Mouse (Mus musculus): ENCODE results near the gene Calm3. TPM values are rescaled to one million over a fixed set of nuclear protein-coding genes. Genes with fewer than 3 reads are reported as not detected.

Calm3 gene
- polyA plus RNA-seq, 1 experiment from 2014 or later: 527 TPM

DNA sequence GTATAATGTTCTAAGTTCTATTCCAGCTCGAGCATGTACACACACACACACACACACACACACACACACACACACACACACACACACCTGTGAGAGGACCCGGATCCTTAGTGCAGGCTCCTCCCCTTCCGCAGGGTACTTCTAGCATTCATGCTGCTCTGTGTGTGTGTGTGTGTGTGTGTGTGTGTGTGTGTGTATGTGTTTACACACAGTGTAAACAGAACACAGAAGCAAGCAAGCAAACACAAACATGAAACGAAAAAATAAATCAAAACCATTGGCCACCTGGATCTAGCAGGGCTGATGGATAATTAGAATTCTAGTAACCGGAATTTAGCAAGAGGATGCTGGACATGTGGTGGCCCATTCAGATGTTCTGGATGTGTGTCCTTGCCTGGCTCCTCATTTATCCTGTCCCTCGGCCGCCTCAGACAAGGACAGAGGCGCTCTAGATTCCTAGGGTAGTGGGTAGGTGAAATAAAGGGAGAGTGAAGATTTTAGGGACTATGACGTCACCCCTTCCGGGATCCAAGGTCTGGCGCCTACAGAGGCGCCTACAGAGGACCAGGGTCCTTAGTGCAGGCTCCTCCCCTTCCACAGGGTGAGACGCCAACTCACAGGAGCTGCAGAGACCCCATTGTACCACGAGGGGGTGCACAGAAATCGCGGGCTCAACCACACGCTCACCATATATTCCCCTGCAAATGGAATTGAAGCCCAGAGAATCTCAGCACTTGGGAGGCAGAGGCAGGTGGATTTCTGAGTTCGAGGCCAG is 27.1 kb upstream of the Calm3 start:
- 0 out of 2 replicates have a peak, but pooled peaks cover 3% of the 10 kb centered on the region for H3K27me3 ChIP-seq (ENCODE audit: control insufficient read depth, insufficient read depth, low read length)
- H3K4me3 ChIP-seq (replicated peaks; ENCODE audit: low read length): no peak overlapping the region
- H3K4me1 ChIP-seq (replicated peaks; ENCODE audit: control insufficient read depth, insufficient read depth, low read length): peaks cover 37% of the 10 kb centered on the region
- peak; percentile 88 for DNase-seq (ENCODE audit: low spot score)
- no peaks in the 10 kb centered on the region for H3K9me3 ChIP-seq (ENCODE audit: control insufficient read depth, low read length)
- peak overlapping the region; percentile 96; the same call in 1 of the 2 replicates for H3K27ac ChIP-seq
- ATAC-seq (ENCODE audit: low FRiP score): peak; percentile 39
- peaks cover 8% of the 10 kb centered on the region for H3K36me3 ChIP-seq (replicated peaks; ENCODE audit: control insufficient read depth, insufficient read depth)
- 33% methylated on average over 18 of the region's 18 CpGs for WGBS
- no peak overlapping the region for H3K9ac ChIP-seq
- H3K4me2 ChIP-seq (replicated peaks): no peak overlapping the region

DNA sequence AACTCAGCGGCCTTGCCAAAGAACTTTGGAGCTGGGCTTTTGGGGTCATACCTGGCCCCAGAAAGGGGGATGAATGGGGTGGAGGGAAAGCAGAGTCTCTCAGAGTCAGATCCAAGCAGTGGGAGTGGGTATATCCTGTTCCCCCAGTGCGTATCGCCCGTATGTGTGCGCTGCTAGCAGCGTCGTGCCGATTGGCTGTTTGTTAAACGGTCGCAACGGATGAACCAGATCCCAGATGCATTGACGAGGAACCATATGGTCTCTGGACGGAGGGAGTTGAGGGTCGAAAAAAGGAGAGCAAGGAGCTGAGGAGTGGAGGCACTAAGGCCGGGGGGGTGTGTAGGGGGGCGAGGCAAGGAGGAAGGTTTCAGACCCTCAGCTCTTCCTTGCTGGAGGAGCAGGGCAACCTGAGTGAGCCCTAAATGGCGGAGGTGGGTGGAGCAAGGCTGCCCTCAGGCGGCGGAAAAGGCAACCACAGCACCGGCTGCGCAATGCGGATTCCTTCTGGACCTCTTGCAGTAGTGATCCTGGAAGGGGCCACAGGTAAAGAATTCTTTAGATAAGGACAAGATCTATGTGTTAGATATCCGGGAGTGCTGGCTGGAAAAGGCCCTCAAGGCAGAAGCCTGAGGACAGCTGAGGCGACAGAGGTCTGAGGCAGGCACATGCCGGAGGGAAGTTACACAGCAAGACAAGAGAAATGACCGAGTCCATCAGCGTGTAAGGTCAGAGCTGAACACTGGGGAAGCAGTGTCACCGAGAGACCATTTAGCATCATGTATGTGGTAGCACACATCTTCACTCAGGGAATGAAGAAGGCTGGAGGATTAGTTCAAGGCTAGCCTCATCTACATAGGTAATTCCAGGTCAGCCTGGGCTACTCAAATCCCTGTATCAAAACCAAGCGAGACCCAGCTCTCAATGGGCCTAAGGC is 26.3 kb upstream of the Calm3 start:
- H3K4me2 ChIP-seq (replicated peaks): peak overlapping the region; percentile 96
- peak; percentile 70 for ATAC-seq (ENCODE audit: low FRiP score)
- peak overlapping the region; percentile 96 for H3K27ac ChIP-seq
- H3K4me1 ChIP-seq (replicated peaks; ENCODE audit: control insufficient read depth, insufficient read depth, low read length): peaks cover 44% of the 10 kb centered on the region
- H3K36me3 ChIP-seq (replicated peaks; ENCODE audit: control insufficient read depth, insufficient read depth): peaks cover 8% of the 10 kb centered on the region
- peak; percentile 88 for DNase-seq (ENCODE audit: low spot score)
- H3K9me3 ChIP-seq (ENCODE audit: control insufficient read depth, low read length): no peaks in the 10 kb centered on the region
- WGBS: 10% methylated on average over 29 of the region's 29 CpGs
- H3K4me3 ChIP-seq (replicated peaks; ENCODE audit: low read length): peak overlapping the region; percentile 90
- peak overlapping the region; percentile 98 for H3K9ac ChIP-seq
- H3K27me3 ChIP-seq (ENCODE audit: control insufficient read depth, insufficient read depth, low read length): 0 out of 2 replicates have a peak, but pooled peaks cover 5% of the 10 kb centered on the region

DNA sequence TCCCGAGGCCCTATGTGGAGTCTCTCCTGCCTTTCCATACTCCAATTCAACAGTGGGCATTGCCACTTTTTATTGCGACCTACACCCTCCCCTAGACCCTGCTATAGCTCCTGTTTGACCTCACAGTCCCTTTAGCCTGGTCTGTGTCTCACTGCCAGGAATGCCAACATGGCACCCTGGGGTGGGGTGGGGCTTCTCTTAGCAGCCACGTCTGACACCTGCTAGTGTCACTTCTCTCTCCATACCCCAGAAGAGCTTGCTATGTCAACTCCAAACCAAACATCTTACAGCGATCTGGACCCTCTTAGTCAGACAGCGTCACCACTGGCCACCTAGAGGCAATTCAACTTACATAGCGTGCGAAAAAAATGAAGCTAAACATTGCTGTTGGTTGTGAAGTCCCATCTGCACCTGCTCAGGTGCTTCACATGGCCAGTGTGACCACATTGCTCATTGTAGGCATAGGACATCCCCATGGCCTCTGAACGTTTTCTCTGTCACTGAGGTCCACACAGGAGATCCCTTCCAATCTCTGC is 25.1 kb upstream of the Calm3 start:
- 47% methylated on average over 8 of the region's 8 CpGs for WGBS
- Histone ChIP-seq H3K36me3 (replicated peaks; ENCODE audit: control insufficient read depth, insufficient read depth) (peaks cover 8% of the 10 kb centered on the region), H3K9me3 (ENCODE audit: control insufficient read depth, low read length) (no peaks in the 10 kb centered on the region), H3K4me1 (replicated peaks; ENCODE audit: control insufficient read depth, insufficient read depth, low read length) (peaks cover 48% of the 10 kb centered on the region), H3K27ac (peak overlapping the region; percentile 96), H3K4me3 (replicated peaks; ENCODE audit: low read length) (peak overlapping the region; percentile 90), H3K27me3 (ENCODE audit: control insufficient read depth, insufficient read depth, low read length) (0 out of 2 replicates have a peak, but pooled peaks cover 5% of the 10 kb centered on the region), H3K9ac (peak overlapping the region; percentile 98), H3K4me2 (replicated peaks) (peak overlapping the region; percentile 96)
- ATAC-seq (ENCODE audit: low FRiP score): no peak
- no peak for DNase-seq (ENCODE audit: low spot score)

DNA sequence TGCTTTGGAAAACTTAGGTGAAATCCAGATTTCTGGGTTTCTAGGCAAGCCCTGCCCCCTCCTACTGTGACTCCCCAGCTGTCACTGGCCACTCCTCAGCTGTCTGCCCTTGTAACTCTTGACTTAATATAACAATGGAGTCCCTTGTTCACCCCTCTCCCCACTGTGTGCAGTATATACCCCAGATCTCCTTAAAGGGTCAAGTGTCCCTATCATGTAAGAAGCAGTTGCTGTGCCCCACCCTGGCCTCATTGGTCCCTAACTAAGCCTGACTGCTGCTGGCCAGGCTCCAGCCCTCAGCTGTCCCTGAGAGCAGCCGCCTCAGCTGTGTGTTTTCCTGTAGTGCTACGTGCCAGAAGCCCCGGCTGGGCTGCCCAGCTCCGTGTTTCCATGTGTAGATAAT is 24.0 kb upstream of the Calm3 start:
- 0% methylated on average over 4 of the region's 4 CpGs for WGBS
- H3K9me3 ChIP-seq (ENCODE audit: control insufficient read depth, low read length): no peaks in the 10 kb centered on the region
- H3K4me2 ChIP-seq (replicated peaks): peak overlapping the region; percentile 96
- H3K27me3 ChIP-seq (ENCODE audit: control insufficient read depth, insufficient read depth, low read length): 0 out of 2 replicates have a peak, but pooled peaks cover 5% of the 10 kb centered on the region
- H3K27ac ChIP-seq: peak overlapping the region; percentile 96
- H3K9ac ChIP-seq: peak overlapping the region; percentile 98
- peak overlapping the region; percentile 90 for H3K4me3 ChIP-seq (replicated peaks; ENCODE audit: low read length)
- peaks cover 58% of the 10 kb centered on the region for H3K4me1 ChIP-seq (replicated peaks; ENCODE audit: control insufficient read depth, insufficient read depth, low read length)
- peak; percentile 57 for DNase-seq (ENCODE audit: low spot score)
- ATAC-seq (ENCODE audit: low FRiP score): no peak
- peaks cover 8% of the 10 kb centered on the region for H3K36me3 ChIP-seq (replicated peaks; ENCODE audit: control insufficient read depth, insufficient read depth)

GRCm38 (mm10) chr7:16947349-16947895 is 23.5 kb upstream of the Calm3 start:
- H3K9ac ChIP-seq: peak overlapping the region; percentile 98
- DNase-seq (ENCODE audit: low spot score) (no peak), ATAC-seq (ENCODE audit: low FRiP score) (no peak)
- no peaks in the 10 kb centered on the region for H3K9me3 ChIP-seq (ENCODE audit: control insufficient read depth, low read length)
- WGBS: 12% methylated on average over 22 of the region's 22 CpGs
- peak overlapping the region; percentile 96 for H3K4me2 ChIP-seq (replicated peaks)
- peaks cover 64% of the 10 kb centered on the region for H3K4me1 ChIP-seq (replicated peaks; ENCODE audit: control insufficient read depth, insufficient read depth, low read length)
- H3K36me3 ChIP-seq (replicated peaks; ENCODE audit: control insufficient read depth, insufficient read depth): peaks cover 8% of the 10 kb centered on the region
- peak overlapping the region; percentile 90 for H3K4me3 ChIP-seq (replicated peaks; ENCODE audit: low read length)
- H3K27ac ChIP-seq: peak overlapping the region; percentile 96
- 0 out of 2 replicates have a peak, but pooled peaks cover 5% of the 10 kb centered on the region for H3K27me3 ChIP-seq (ENCODE audit: control insufficient read depth, insufficient read depth, low read length)

- peak overlapping the region; percentile 90 for H3K4me3 ChIP-seq (replicated peaks; ENCODE audit: low read length)
- peak overlapping the region; percentile 96 for H3K27ac ChIP-seq
- DNase-seq (ENCODE audit: low spot score): no peak
- H3K9me3 ChIP-seq (ENCODE audit: control insufficient read depth, low read length): no peaks in the 10 kb centered on the region
- no peak for ATAC-seq (ENCODE audit: low FRiP score)
- H3K4me1 ChIP-seq (replicated peaks; ENCODE audit: control insufficient read depth, insufficient read depth, low read length): peaks cover 66% of the 10 kb centered on the region
- peaks cover 8% of the 10 kb centered on the region for H3K36me3 ChIP-seq (replicated peaks; ENCODE audit: control insufficient read depth, insufficient read depth)
- 3% methylated on average over 53 of the region's 53 CpGs for WGBS
- peak overlapping the region; percentile 98 for H3K9ac ChIP-seq
- peak overlapping the region; percentile 96 for H3K4me2 ChIP-seq (replicated peaks)
- 0 out of 2 replicates have a peak, but pooled peaks cover 5% of the 10 kb centered on the region for H3K27me3 ChIP-seq (ENCODE audit: control insufficient read depth, insufficient read depth, low read length)
Measured at GRCm38 (mm10) chr7:16946441-16947348, 22.8 kb upstream of the Calm3 start.

DNA sequence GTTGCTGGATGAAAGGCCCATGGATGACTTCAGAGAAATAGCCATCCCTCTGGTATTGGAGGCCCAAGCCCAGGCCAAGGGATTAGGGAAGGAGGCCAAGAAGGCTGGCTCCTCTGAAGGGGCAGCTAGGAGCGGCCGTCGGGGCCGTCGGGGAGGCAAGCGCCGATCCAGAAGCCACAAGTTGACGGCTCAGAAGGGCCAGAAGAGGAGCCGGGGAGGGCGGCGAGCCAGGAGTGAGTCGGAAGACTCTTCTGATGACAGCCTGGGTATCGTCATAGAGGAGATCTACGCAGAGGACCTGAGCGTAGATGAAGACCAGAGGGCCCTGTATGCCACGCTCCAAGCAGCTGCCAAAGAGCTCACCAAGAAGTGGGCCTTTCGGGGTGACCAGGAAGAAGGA is 21.5 kb upstream of the Calm3 start:
- WGBS: 8% methylated on average over 17 of the region's 17 CpGs
- no peak for DNase-seq (ENCODE audit: low spot score)
- 0 out of 2 replicates have a peak, but pooled peaks cover 5% of the 10 kb centered on the region for H3K27me3 ChIP-seq (ENCODE audit: control insufficient read depth, insufficient read depth, low read length)

GRCm38 (mm10) chr7:16944808-16945315 is 20.9 kb upstream of the Calm3 start:
- under 1% methylated on average over 22 of the region's 22 CpGs for WGBS
- Histone ChIP-seq H3K4me3 (replicated peaks; ENCODE audit: low read length) (peak overlapping the region; percentile 90), H3K4me2 (replicated peaks) (peak overlapping the region; percentile 96), H3K9ac (peak overlapping the region; percentile 98), H3K4me1 (replicated peaks; ENCODE audit: control insufficient read depth, insufficient read depth, low read length) (peaks cover 72% of the 10 kb centered on the region), H3K9me3 (ENCODE audit: control insufficient read depth, low read length) (no peaks in the 10 kb centered on the region), H3K27ac (peak overlapping the region; percentile 96), H3K27me3 (ENCODE audit: control insufficient read depth, insufficient read depth, low read length) (0 out of 2 replicates have a peak, but pooled peaks cover 5% of the 10 kb centered on the region), H3K36me3 (replicated peaks; ENCODE audit: control insufficient read depth, insufficient read depth) (peaks cover 8% of the 10 kb centered on the region)
- ATAC-seq (ENCODE audit: low FRiP score) (no peak; the same call in 1 of the 2 replicates), DNase-seq (ENCODE audit: low spot score) (no peak)

More for the DNA sequence above, 21.5 kb upstream of the Calm3 start:
- ATAC-seq (ENCODE audit: low FRiP score): no peak
- H3K9ac ChIP-seq: peak overlapping the region; percentile 98
- H3K4me1 ChIP-seq (replicated peaks; ENCODE audit: control insufficient read depth, insufficient read depth, low read length): peaks cover 69% of the 10 kb centered on the region
- H3K36me3 ChIP-seq (replicated peaks; ENCODE audit: control insufficient read depth, insufficient read depth): peaks cover 8% of the 10 kb centered on the region
- no peaks in the 10 kb centered on the region for H3K9me3 ChIP-seq (ENCODE audit: control insufficient read depth, low read length)
- H3K27ac ChIP-seq: peak overlapping the region; percentile 96
- peak overlapping the region; percentile 96 for H3K4me2 ChIP-seq (replicated peaks)
- peak overlapping the region; percentile 90 for H3K4me3 ChIP-seq (replicated peaks; ENCODE audit: low read length)
